Mouse (Mus musculus): ENCODE data around the gene Sae1. TPM values are rescaled to one million over a fixed set of nuclear protein-coding genes. Genes with fewer than 3 reads are reported as not detected.
A peak's percentile ranks its signal among the peaks of the same experiment; 100 is the strongest.
"Not testable (repeated sequence)": the region's sequence is repeated elsewhere in the genome, so short reads cannot be mapped to it uniquely, and the experiment has no call there.

Sae1 gene
- polyA plus RNA-seq, 1 experiment from 2014 or later: 290 TPM

DNA sequence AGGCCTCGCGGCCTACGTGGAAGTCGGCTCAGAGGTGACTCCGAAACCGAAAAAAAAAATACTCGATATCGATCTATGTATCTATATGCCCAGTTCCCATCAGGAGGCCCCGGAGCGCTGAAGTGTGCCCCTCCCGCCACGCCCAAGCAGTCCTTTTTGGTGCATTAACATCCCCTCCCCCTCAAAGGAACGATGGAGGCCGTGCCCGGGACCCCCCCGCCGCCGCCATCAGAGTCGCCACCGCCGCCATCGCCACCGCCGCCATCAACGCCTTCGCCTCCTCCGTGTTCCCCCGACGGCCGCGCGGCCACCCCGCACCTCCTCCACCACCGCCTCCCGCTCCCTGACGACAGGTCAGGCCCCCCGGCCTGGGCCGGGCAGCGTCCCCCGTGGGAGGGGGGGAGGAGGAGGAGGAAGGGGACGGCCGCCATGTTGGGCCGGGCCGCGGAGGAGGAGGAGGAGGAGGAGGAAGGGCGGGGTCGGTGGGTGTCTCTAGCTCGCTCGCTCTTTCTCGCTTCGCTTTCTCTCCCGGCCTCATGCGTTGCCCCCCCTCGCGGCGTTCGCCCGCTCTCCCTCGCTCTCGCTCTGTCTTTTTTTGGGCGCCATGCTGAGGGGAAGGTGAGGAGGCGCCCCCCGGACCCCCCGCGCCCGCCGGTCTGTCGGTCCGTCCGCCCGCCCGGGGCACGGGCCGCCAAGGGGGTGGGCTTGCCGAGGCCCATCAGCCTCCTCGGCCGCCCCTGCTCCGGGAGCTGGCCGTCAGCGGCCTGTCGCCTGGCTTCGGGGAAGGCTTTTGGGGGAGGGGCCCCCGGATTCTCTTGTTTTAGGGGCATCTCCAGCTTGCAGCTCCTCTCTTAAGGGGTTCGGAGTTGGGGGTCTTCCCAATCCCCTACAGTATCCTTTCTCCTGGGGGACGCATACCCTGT lies 13.3 kb upstream of the Sae1 start, which contains the start of gene Zc3h4:
TSS of gene Zc3h4 (plus strand) at position 222 of the 923 bp plus-strand sequence.
- H3K9me3 ChIP-seq: no peaks in the 10 kb centered on the region
- peak; percentile 37 for ATAC-seq (replicated peaks)
- peaks cover 34% of the 10 kb centered on the region for H3K4me1 ChIP-seq
- no peaks in the 10 kb centered on the region for H3K27me3 ChIP-seq
- peak within 1 kb of the TSS; percentile 78 for H3K4me3 ChIP-seq
- H3K36me3 ChIP-seq: no peaks in the 10 kb centered on the region
- peak within 1 kb of the TSS; percentile 100 for H3K9ac ChIP-seq (replicated peaks)
- H3K27ac ChIP-seq (replicated peaks): peak within 1 kb of the TSS; percentile 100
- WGBS: under 1% methylated on average over 83 of the region's 85 CpGs
- peak within 1 kb of the TSS; percentile 80 for H3K4me2 ChIP-seq (replicated peaks)

- Histone ChIP-seq H3K4me1 (peaks cover 25% of the 10 kb centered on the region), H3K36me3 (no peaks in the 10 kb centered on the region), H3K27me3 (no peaks in the 10 kb centered on the region), H3K4me2 (replicated peaks) (peak overlapping the region; percentile 80), H3K27ac (replicated peaks) (peak overlapping the region; percentile 100), H3K4me3 (peak overlapping the region; percentile 78), H3K9ac (replicated peaks) (peak overlapping the region; percentile 100), H3K9me3 (no peaks in the 10 kb centered on the region)
- WGBS: under 1% methylated on average over 76 of the region's 77 CpGs
- ATAC-seq (replicated peaks): peak; percentile 96
Measured at GRCm38 (mm10) chr7:16399820-16400688, 12.4 kb upstream of the Sae1 start.

GRCm38 (mm10) chr7:16399098-16399819 lies 11.7 kb upstream of the Sae1 start:
- H3K4me1 ChIP-seq: peaks cover 17% of the 10 kb centered on the region
- ATAC-seq (replicated peaks): peak; percentile 66

DNA sequence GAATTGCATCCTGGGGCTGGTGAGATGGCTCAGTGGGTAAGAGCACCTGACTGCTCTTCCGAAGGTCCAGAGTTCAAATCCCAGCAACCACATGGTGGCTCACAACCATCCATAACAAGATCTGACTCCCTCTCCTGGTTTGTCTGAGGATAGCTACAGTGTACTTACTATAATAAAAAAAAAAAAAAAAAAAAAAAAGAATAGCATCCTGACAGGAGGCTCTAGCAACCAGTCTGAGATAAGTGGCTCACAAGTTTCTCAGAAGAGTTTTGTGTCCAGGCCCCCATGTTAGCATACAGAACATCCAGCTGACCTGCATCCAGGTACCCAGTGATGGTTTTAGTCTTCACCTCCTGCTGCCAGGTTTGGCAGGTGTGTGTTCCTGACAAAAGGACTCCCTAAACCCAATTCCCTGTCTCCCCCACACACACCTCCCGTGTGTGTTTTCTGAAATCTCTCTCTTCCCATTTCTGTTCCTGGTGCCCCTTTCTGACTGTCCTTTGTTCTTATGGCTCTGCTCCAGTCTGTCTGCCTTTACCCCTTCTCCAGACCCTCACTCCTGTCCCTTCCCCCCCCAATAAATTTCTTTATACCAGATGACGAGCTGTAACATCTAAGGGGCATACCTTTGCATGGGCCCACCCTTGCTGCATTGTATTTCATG lies 10.9 kb upstream of the Sae1 start:
- Histone ChIP-seq H3K36me3 (no peaks in the 10 kb centered on the region), H3K9ac (replicated peaks) (peak overlapping the region; percentile 52), H3K9me3 (no peaks in the 10 kb centered on the region), H3K27ac (replicated peaks) (no peak overlapping the region), H3K4me1 (peaks cover 12% of the 10 kb centered on the region), H3K4me3 (peak overlapping the region; percentile 78), H3K27me3 (no peaks in the 10 kb centered on the region), H3K4me2 (replicated peaks) (peak overlapping the region; percentile 80)
- no peak for ATAC-seq (replicated peaks)
- 48% methylated on average over 3 of the region's 3 CpGs for WGBS

More at GRCm38 (mm10) chr7:16399098-16399819, 11.7 kb upstream of the Sae1 start:
- Histone ChIP-seq H3K4me3 (peak overlapping the region; percentile 78), H3K9ac (replicated peaks) (peak overlapping the region; percentile 52), H3K27me3 (no peaks in the 10 kb centered on the region), H3K36me3 (no peaks in the 10 kb centered on the region), H3K9me3 (no peaks in the 10 kb centered on the region), H3K4me2 (replicated peaks) (peak overlapping the region; percentile 80), H3K27ac (replicated peaks) (peak overlapping the region; percentile 100)
- WGBS: 1% methylated on average over 31 of the region's 31 CpGs

DNA sequence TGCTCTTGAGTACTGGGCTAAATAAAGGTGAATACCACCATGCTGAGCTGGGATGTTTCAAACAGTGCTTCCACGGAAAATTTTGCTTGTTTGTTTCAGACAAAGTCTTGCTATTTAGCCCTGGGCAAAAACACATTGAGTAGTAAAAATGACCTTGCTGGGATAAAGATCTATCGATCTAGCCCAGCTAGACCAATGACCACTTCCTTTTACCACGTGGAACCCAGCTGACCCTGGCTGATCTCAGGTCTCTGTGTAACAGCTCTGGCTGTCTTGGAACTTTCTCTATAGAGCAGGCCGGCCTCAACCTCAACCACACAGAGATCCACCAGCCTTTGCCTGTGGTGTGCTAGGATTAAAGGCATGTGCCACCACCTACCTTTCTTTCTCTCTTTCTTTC lies 9.9 kb upstream of the Sae1 start:
- no peak overlapping the region for H3K4me3 ChIP-seq

DNA sequence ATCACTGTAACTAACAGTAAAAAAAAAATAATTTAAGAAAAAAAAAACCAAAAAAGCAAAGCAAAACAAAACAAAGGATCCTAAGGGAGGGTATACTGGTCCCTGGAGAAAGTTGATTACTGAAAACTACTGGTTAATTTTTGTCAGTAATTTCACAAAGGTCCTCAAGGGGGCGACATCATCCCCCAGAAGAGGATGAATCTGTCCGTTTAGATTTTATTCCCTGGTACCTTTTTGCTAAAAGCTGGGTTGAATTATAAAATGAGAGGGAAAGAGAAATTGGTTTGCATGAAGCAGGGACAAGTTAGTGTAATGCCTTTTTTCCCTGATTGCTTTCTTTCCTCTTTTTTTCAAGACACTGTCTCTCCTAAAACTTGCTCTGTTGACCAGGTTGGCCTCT lies 8.3 kb upstream of the Sae1 start:
- H3K4me1 ChIP-seq: peaks cover 7% of the 10 kb centered on the region
- no peak for ATAC-seq (replicated peaks)
- H3K27ac ChIP-seq (replicated peaks): peak overlapping the region; percentile 35; the same call in 1 of the 2 replicates
- H3K4me2 ChIP-seq (replicated peaks): no peak overlapping the region
- H3K36me3 ChIP-seq: no peaks in the 10 kb centered on the region
- 1% methylated on average over 2 of the region's 2 CpGs for WGBS
- H3K4me3 ChIP-seq: no peak overlapping the region
- H3K9me3 ChIP-seq: no peaks in the 10 kb centered on the region
- no peak overlapping the region for H3K9ac ChIP-seq (replicated peaks)
- no peaks in the 10 kb centered on the region for H3K27me3 ChIP-seq

More for the DNA sequence above, 9.9 kb upstream of the Sae1 start:
- H3K27ac ChIP-seq (replicated peaks): no peak overlapping the region
- H3K4me1 ChIP-seq: peaks cover 7% of the 10 kb centered on the region
- no peaks in the 10 kb centered on the region for H3K36me3 ChIP-seq
- no peak overlapping the region for H3K9ac ChIP-seq (replicated peaks)
- H3K4me2 ChIP-seq (replicated peaks): no peak overlapping the region
- no peaks in the 10 kb centered on the region for H3K27me3 ChIP-seq
- no peaks in the 10 kb centered on the region for H3K9me3 ChIP-seq
- 80% methylated on average over 4 of the region's 4 CpGs for WGBS
- ATAC-seq (replicated peaks): no peak

- Histone ChIP-seq H3K36me3 (no peaks in the 10 kb centered on the region), H3K4me3 (no peak overlapping the region), H3K9ac (replicated peaks) (no peak overlapping the region), H3K4me2 (replicated peaks) (no peak overlapping the region), H3K27ac (replicated peaks) (no peak overlapping the region), H3K9me3 (no peaks in the 10 kb centered on the region), H3K4me1 (peaks cover 3% of the 10 kb centered on the region; the same call in 1 of the 2 replicates), H3K27me3 (no peaks in the 10 kb centered on the region)
- ATAC-seq (replicated peaks): no peak
- WGBS: 48% methylated on average over 4 of the region's 4 CpGs
Measured at GRCm38 (mm10) chr7:16392923-16393322, 5.3 kb upstream of the Sae1 start.

GRCm38 (mm10) chr7:16389942-16390341 lies 2.3 kb upstream of the Sae1 start:
- not testable (repeated sequence) for H3K9ac ChIP-seq (replicated peaks); H3K4me3 ChIP-seq; H3K4me2 ChIP-seq (replicated peaks); H3K27ac ChIP-seq (replicated peaks); ATAC-seq (replicated peaks); H3K36me3 ChIP-seq; H3K27me3 ChIP-seq; H3K9me3 ChIP-seq
- 83% methylated on average over 2 of the region's 2 CpGs for WGBS
- H3K4me1 ChIP-seq: peaks cover 25% of the 10 kb centered on the region

GRCm38 (mm10) chr7:16376505-16376904 lies 11.1 kb downstream of the Sae1 start:
- peaks cover 41% of the 10 kb centered on the region for H3K36me3 ChIP-seq
- WGBS: 93% methylated on average over 1 of the region's 1 CpGs
- no peak overlapping the region for H3K9ac ChIP-seq (replicated peaks)
- no peak overlapping the region for H3K4me2 ChIP-seq (replicated peaks)
- no peaks in the 10 kb centered on the region for H3K4me1 ChIP-seq
- no peaks in the 10 kb centered on the region for H3K9me3 ChIP-seq
- no peak overlapping the region for H3K27ac ChIP-seq (replicated peaks)
- no peak overlapping the region for H3K4me3 ChIP-seq
- no peaks in the 10 kb centered on the region for H3K27me3 ChIP-seq
- ATAC-seq (replicated peaks): no peak

- Histone ChIP-seq H3K4me2 (replicated peaks) (no peak overlapping the region), H3K4me3 (no peak overlapping the region), H3K9me3 (no peaks in the 10 kb centered on the region), H3K4me1 (no peaks in the 10 kb centered on the region), H3K9ac (replicated peaks) (no peak overlapping the region), H3K36me3 (peaks cover 52% of the 10 kb centered on the region), H3K27ac (replicated peaks) (no peak overlapping the region), H3K27me3 (no peaks in the 10 kb centered on the region)
- WGBS: 94% methylated on average over 5 of the region's 5 CpGs
- ATAC-seq (replicated peaks): no peak
Measured at GRCm38 (mm10) chr7:16374989-16375388, 12.6 kb downstream of the Sae1 start.

- 67% methylated on average over 2 of the region's 2 CpGs for WGBS
- no peak overlapping the region for H3K27ac ChIP-seq (replicated peaks)
- H3K36me3 ChIP-seq: peaks cover 63% of the 10 kb centered on the region
Measured at GRCm38 (mm10) chr7:16373719-16374118, 13.9 kb downstream of the Sae1 start.

More at GRCm38 (mm10) chr7:16373719-16374118, 13.9 kb downstream of the Sae1 start:
- ATAC-seq (replicated peaks): no peak
- H3K4me2 ChIP-seq (replicated peaks): no peak overlapping the region
- no peak overlapping the region for H3K9ac ChIP-seq (replicated peaks)
- no peak overlapping the region for H3K4me3 ChIP-seq
- no peaks in the 10 kb centered on the region for H3K9me3 ChIP-seq
- no peaks in the 10 kb centered on the region for H3K4me1 ChIP-seq
- H3K27me3 ChIP-seq: no peaks in the 10 kb centered on the region

Measured in forebrain, embryonic 15.5 days (tissue).